Mouse (Mus musculus) stomach, embryonic 16.5 days (tissue): ENCODE results near the gene Oaz2. TPM values are rescaled to one million over a fixed set of nuclear protein-coding genes. Genes with fewer than 3 reads are reported as not detected.
A peak's percentile ranks its signal among the peaks of the same experiment; 100 is the strongest.

Experiments used
- ATAC-seq: fragments of 200-750 bp; cut with Nextera tagmentation; 2 replicates; pipeline ENCODE4 v1.8.0; 2017; ENCODE audit warnings: moderate number of reproducible peaks, moderate TSS enrichment; ENCODE audit not compliant: insufficient read depth, low FRiP score
- H3K27ac ChIP-seq: fragments of 300-500 bp; sonication (generic); 2 replicates; pipeline ENCODE4 v1.5.1; 2014; ENCODE audit warnings: low read length
- H3K27me3 ChIP-seq: fragments of 300-500 bp; sonication (generic); 2 replicates; pipeline ENCODE4 v1.6.1; 2014; ENCODE audit warnings: low read length, control low read depth, mixed read lengths; ENCODE audit not compliant: control insufficient read depth, insufficient read depth
- H3K36me3 ChIP-seq: fragments of 300-500 bp; sonication (generic); 2 replicates; pipeline ENCODE4 v1.6.1; 2014; ENCODE audit warnings: low read length; ENCODE audit not compliant: control insufficient read depth, insufficient read depth
- H3K4me1 ChIP-seq: fragments of 300-500 bp; sonication (generic); 2 replicates; pipeline ENCODE4 v1.6.1; 2014; ENCODE audit warnings: low read length, control low read depth, mixed read lengths; ENCODE audit not compliant: control insufficient read depth, insufficient read depth
- H3K4me2 ChIP-seq: fragments of 300-500 bp; sonication (generic); 2 replicates; pipeline ENCODE4 v1.6.1; 2014; ENCODE audit warnings: low read depth, low read length, mixed read lengths
- H3K4me3 ChIP-seq: fragments of 300-500 bp; sonication (generic); replicated peaks from 2 replicates; pipeline ENCODE4 v1.5.1; 2014; ENCODE audit warnings: mild to moderate bottlenecking, low read length
- H3K9ac ChIP-seq: fragments of 300-500 bp; sonication (generic); 2 replicates; pipeline ENCODE4 v1.6.1; 2014; ENCODE audit warnings: low read length
- H3K9me3 ChIP-seq: fragments of 300-500 bp; sonication (generic); replicated peaks from 2 replicates; pipeline ENCODE4 v1.6.1; 2016; ENCODE audit warnings: low read length, control low read depth; ENCODE audit not compliant: control insufficient read depth
- WGBS: fragments of 180-500 bp; shearing (Covaris S2); extraction: QIAGEN DNeasy Blood & Tissue Kit; methylation state at CpG from one replicate; pipeline ENCODE4 v1.1.7; 2014; 5-methylcytosine and 5-hydroxymethylcytosine counted together
- polyA plus RNA-seq: library from polyadenylated mRNA; unstranded; fragments of >200 nt; fragmentation: Nextera tagmentation; extraction: Ambion mirVana; gene quantifications from 2 replicates; pipeline ENCODE4 v1.2.1, GENCODE M21; 2015

Gene Oaz2
- polyA plus RNA-seq, 1 experiment from 2014 or later, result 218 TPM

DNA sequence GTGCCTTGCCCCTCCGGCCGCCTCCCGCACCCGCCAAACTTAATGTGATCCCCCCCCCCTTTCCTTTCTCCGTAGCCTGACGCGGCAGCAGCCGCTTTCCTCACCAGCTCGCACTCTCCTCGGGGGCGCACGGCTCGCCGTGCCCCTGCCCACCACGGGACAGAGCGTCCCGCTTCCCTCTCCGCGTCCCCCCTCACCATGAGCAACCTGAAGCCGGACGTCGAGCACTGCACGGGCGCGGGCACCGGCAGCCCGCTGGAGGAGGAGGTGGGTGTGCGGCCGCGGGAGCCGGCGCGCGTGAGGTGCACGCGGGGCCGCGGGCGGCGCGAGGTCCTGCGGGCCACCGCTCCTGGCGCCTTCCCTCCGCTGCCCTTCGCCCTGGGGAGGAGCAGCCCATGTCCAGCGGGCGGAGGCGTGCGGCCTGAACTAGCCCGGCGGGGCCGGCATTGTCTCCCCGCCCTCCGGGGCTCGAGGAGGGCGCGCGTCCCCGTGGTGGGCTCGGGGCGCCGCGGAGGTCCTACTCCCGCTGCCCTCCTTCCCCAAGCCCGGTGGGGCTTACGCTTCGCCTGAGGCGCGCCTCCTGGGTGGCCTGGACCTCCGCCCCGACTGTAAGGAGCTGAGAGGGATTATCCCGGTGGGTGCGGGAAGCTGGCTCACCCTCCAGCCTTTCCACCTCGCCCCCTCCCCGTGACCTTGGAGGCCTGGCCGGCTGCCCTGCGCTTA lies 37.0 kb upstream of the Oaz2 start:
- WGBS, result under 1% methylated on average over 74 of the region's 78 CpGs
- Histone ChIP-seq H3K4me1 (peaks cover 9% of the 10 kb centered on the region; the same call in 1 of the 2 replicates), H3K4me2 (peak overlapping the region; percentile 87), H3K9me3 (no peaks in the 10 kb centered on the region), H3K27ac (peak overlapping the region; percentile 55), H3K4me3 (peak overlapping the region; percentile 76), H3K9ac (peak overlapping the region; percentile 79), H3K36me3 (no peaks in the 10 kb centered on the region), H3K27me3 (peaks cover 10% of the 10 kb centered on the region)
- ATAC-seq, result peak; percentile 73; the same call in 1 of the 2 replicates

GRCm38 (mm10) chr9:65631354-65632021 lies 36.3 kb upstream of the Oaz2 start:
- WGBS, result 34% methylated on average over 16 of the region's 16 CpGs
- Histone ChIP-seq H3K4me3 (peak overlapping the region; percentile 76), H3K36me3 (no peaks in the 10 kb centered on the region), H3K4me1 (peaks cover 9% of the 10 kb centered on the region; the same call in 1 of the 2 replicates), H3K4me2 (peak overlapping the region; percentile 87), H3K9me3 (no peaks in the 10 kb centered on the region), H3K27me3 (peaks cover 10% of the 10 kb centered on the region), H3K9ac (peak overlapping the region; percentile 79), H3K27ac (no peak overlapping the region)
- ATAC-seq, result no peak

DNA sequence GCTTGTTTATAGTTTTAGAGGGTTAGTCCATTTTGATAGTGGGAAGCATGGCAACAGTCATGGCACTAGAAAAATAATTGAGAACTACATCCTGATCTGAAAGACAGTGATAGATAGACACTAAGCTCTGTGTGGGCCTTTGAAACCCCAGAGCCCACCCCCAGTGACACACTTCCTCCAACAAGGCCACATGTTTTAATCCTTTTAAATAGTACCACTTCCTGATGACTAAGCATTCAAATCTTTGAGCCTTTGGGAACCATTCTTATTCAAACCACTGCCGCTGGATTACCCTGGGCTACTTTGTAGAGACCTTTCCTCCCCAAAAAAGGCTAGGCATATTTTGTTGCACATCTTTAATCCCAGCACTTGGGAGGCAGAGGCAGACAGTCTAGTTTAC lies 32.0 kb upstream of the Oaz2 start:
- 82% methylated on average over 1 of the region's 1 CpGs for WGBS
- Histone ChIP-seq H3K4me2 (no peak overlapping the region), H3K27me3 (peaks cover 3% of the 10 kb centered on the region; the same call in 1 of the 2 replicates), H3K36me3 (no peaks in the 10 kb centered on the region), H3K27ac (no peak overlapping the region), H3K4me1 (peaks cover 4% of the 10 kb centered on the region), H3K9ac (no peak overlapping the region), H3K4me3 (no peak overlapping the region), H3K9me3 (no peaks in the 10 kb centered on the region)
- no peak for ATAC-seq

DNA sequence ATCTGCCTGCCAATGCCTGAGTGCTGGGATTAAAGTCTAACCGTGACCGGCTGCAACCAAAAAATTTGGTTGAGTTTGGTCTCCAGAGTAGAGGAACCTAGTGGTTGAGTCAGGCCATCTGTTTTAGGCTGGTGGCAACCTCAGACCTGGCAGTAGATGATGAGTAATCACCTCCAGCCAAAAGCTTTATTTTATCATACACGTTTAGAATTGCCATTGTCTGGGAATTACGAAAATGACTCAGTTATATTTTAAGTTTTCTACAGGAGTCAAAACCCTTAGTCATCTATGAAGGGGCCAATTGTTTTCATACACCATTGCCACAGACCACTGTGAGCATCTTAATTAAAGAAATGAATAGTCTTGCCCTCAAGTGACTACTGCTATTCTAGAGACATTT lies 30.9 kb upstream of the Oaz2 start:
- Histone ChIP-seq H3K9me3 (no peaks in the 10 kb centered on the region), H3K27ac (no peak overlapping the region), H3K4me3 (no peak overlapping the region), H3K4me2 (no peak overlapping the region), H3K9ac (no peak overlapping the region), H3K36me3 (no peaks in the 10 kb centered on the region), H3K4me1 (peaks cover 5% of the 10 kb centered on the region), H3K27me3 (no peaks in the 10 kb centered on the region)
- 82% methylated on average over 4 of the region's 4 CpGs for WGBS
- no peak for ATAC-seq

DNA sequence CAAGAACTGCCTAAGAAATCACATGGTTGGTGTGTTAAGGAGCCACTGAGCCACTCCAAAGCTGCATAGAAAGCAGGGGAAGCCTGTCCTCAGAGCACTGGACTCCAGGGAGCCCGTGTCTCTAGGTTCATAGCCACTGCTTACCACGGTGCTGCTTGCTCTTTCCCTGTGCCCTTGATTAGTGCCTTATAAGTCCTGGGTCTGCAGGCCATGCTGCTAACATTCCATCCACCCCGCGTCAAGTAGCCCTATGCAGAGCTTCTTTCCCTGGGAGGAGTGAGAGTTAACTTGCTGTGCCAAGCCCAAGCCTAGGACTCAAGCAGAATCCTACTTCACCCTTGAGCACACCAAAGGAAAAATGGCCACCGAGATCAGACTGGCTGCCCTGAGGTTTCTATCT lies 28.7 kb upstream of the Oaz2 start:
- no peak overlapping the region for H3K9ac ChIP-seq
- WGBS, result 52% methylated on average over 5 of the region's 5 CpGs
- no peak overlapping the region for H3K27ac ChIP-seq
- peaks cover 5% of the 10 kb centered on the region for H3K4me1 ChIP-seq
- H3K4me3 ChIP-seq, result no peak overlapping the region
- no peaks in the 10 kb centered on the region for H3K36me3 ChIP-seq
- no peaks in the 10 kb centered on the region for H3K9me3 ChIP-seq
- no peak overlapping the region for H3K4me2 ChIP-seq
- ATAC-seq, result peak; percentile 62; the same call in 1 of the 2 replicates
- no peaks in the 10 kb centered on the region for H3K27me3 ChIP-seq

GRCm38 (mm10) chr9:65640838-65641410 lies 26.9 kb upstream of the Oaz2 start:
- H3K27ac ChIP-seq, result no peak overlapping the region
- no peak overlapping the region for H3K9ac ChIP-seq
- WGBS, result 15% methylated on average over 5 of the region's 5 CpGs
- no peaks in the 10 kb centered on the region for H3K9me3 ChIP-seq
- ATAC-seq, result no peak
- no peaks in the 10 kb centered on the region for H3K36me3 ChIP-seq
- no peaks in the 10 kb centered on the region for H3K27me3 ChIP-seq
- peaks cover 8% of the 10 kb centered on the region for H3K4me1 ChIP-seq
- H3K4me3 ChIP-seq, result no peak overlapping the region
- no peak overlapping the region for H3K4me2 ChIP-seq

- H3K4me2 ChIP-seq, result no peak overlapping the region
- no peak for ATAC-seq
- no peaks in the 10 kb centered on the region for H3K9me3 ChIP-seq
- no peak overlapping the region for H3K9ac ChIP-seq
- H3K27me3 ChIP-seq, result no peaks in the 10 kb centered on the region
- H3K27ac ChIP-seq, result no peak overlapping the region
- H3K36me3 ChIP-seq, result no peaks in the 10 kb centered on the region
- H3K4me1 ChIP-seq, result peaks cover 11% of the 10 kb centered on the region
- WGBS, result 27% methylated on average over 12 of the region's 12 CpGs
- no peak overlapping the region for H3K4me3 ChIP-seq
These were observed 26.3 kb upstream of the Oaz2 start for GRCm38 (mm10) chr9:65641446-65642052.

DNA sequence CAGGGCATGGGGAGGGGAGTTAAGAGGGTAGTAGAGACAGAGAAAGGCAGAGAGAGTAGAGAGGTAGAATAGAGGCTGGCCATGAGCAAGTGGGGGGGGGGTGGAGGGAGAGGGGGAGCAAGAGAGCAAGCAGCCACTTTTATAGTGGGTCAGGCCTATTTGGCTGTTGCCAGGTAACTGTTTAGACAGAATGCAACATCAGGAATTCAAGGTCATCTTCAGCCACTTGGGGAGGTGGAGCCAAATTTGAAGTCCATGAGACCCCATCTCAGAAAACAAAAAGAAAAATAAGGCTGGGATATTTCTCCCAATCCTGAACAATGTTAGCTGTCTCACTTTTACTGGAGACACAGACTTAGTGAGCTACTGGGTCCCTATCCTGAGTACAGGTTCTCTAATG lies 25.3 kb upstream of the Oaz2 start:
- no peaks in the 10 kb centered on the region for H3K27me3 ChIP-seq
- no peak for ATAC-seq
- no peak overlapping the region for H3K4me3 ChIP-seq
- H3K9me3 ChIP-seq, result no peaks in the 10 kb centered on the region
- peaks cover 11% of the 10 kb centered on the region for H3K4me1 ChIP-seq
- no peak overlapping the region for H3K9ac ChIP-seq
- H3K27ac ChIP-seq, result no peak overlapping the region
- H3K36me3 ChIP-seq, result no peaks in the 10 kb centered on the region
- no peak overlapping the region for H3K4me2 ChIP-seq

DNA sequence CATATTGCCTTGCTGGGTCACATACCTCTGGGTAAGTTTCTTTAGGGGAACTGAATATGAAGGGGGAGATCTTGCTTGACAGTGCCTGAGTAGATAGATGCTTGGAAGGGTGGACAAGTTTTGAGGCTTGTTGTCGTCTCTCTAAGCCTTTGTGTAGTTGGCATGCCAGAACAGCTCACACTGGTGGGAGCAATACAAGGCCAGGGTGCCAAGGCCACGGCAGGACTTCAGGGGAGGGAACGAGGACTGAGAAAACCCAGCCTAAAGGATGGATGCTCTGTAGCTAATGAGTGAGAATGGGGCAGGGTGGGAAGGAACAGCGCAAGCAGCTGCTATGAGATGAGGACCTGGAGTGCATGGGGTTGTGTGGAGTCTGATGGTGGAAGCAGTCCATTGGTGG lies 22.8 kb upstream of the Oaz2 start:
- Histone ChIP-seq H3K4me2 (no peak overlapping the region), H3K4me1 (peaks cover 15% of the 10 kb centered on the region), H3K27me3 (no peaks in the 10 kb centered on the region), H3K36me3 (no peaks in the 10 kb centered on the region), H3K4me3 (no peak overlapping the region), H3K9ac (no peak overlapping the region), H3K9me3 (no peaks in the 10 kb centered on the region), H3K27ac (no peak overlapping the region)
- WGBS, result 73% methylated on average over 4 of the region's 4 CpGs
- ATAC-seq, result no peak
